In the genomic region with DNA sequence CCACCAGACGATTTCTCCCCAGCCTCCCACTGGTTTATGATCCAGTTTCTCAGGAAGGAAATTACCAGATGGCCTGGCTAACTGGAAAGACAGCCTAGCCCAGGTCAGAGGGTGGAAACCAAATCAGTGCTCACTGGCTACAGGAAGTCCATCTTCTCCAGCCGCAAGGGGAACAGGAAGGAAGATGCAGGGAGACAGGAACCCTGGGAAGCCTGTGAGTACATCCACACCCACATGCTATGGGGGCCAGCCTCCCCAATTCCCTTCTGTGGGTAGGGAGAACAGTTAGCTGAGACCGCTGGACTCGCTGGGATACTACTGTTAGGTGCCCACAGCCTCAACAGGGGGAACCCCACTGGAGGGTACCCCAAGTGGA, we compare ENCODE assay signal across 7 mouse cellular contexts. TPM values are rescaled to one million over a fixed set of nuclear protein-coding genes. Genes with fewer than 3 reads are reported as not detected.
A peak's percentile ranks its signal among the peaks of the same experiment; 100 is the strongest.
DNase-seq lines count a peak whose midpoint lies in the region; ATAC-seq and TF ChIP-seq lines count a peak whose summit lies in the region.

No protein-coding gene starts in this region.

- TF ChIP-seq POLR2A in MEL (IDR thresholded peaks at IDR 0.05; ENCODE audit: control insufficient read depth in 1 of 2, insufficient read depth in 1 of 2, low read depth in 1 of 2, low read length in 2 of 2, poor library complexity in 1 of 2): no peak

- H3K27me3 ChIP-seq in MEL (ENCODE audit: control insufficient read depth in 1 of 2, insufficient read depth in 2 of 2, low read length in 2 of 2): no peaks in the 10 kb centered on the region
- no peaks in the 10 kb centered on the region for H3K27me3 ChIP-seq in embryonic facial prominence, embryonic 11.5 days (ENCODE audit: control insufficient read depth, insufficient read depth, low read length)
- no peaks in the 10 kb centered on the region for H3K27me3 ChIP-seq in hindbrain, embryonic 15.5 days
- H3K27me3 ChIP-seq in liver, postnatal 0 days (ENCODE audit: insufficient read depth, low read length): no peaks in the 10 kb centered on the region

- WGBS in embryonic facial prominence, embryonic 11.5 days: 76% methylated on average over 4 of the region's 4 CpGs
- WGBS in hindbrain, embryonic 15.5 days: 76% methylated on average over 4 of the region's 4 CpGs
- WGBS in liver, postnatal 0 days (ENCODE audit: insufficient replicate concordance): 49% methylated on average over 4 of the region's 4 CpGs

- TF ChIP-seq EP300 in MEL (IDR thresholded peaks at IDR 0.05; ENCODE audit: low read depth in 1 of 2, low read length in 2 of 2): no peak
- peak; percentile 19; the same call in 1 of the 2 replicates for TF ChIP-seq EP300 in liver, postnatal 0 days (IDR thresholded peaks at IDR 0.05; ENCODE audit: low read depth)

- H3K79me2 ChIP-seq in MEL (ENCODE audit: control insufficient read depth, insufficient read depth, low read length, poor library complexity): peaks cover 11% of the 10 kb centered on the region

- TF ChIP-seq RAD21 in MEL (IDR thresholded peaks at IDR 0.05; ENCODE audit: low read depth, low read length): no peak

- H3K27ac ChIP-seq in MEL (ENCODE audit: control insufficient read depth, low read depth, low read length): peak overlapping the region; percentile 91
- H3K27ac ChIP-seq in embryonic facial prominence, embryonic 11.5 days (replicated peaks; ENCODE audit: low read depth, low read length): 0 out of 2 replicates have a peak overlapping the region, but pooled peaks have one; percentile 3
- peak overlapping the region; percentile 80 for H3K27ac ChIP-seq in hindbrain, embryonic 15.5 days (replicated peaks)
- peak overlapping the region; percentile 99 for H3K27ac ChIP-seq in liver, postnatal 0 days (ENCODE audit: low read depth)

- H3K9ac ChIP-seq in MEL (ENCODE audit: control insufficient read depth, low read depth, low read length, poor library complexity, severe bottlenecking): peak overlapping the region; percentile 35
- no peak overlapping the region for H3K9ac ChIP-seq in embryonic facial prominence, embryonic 11.5 days (replicated peaks; ENCODE audit: low read length)
- H3K9ac ChIP-seq in hindbrain, embryonic 15.5 days: no peak overlapping the region
- peak overlapping the region; percentile 72 for H3K9ac ChIP-seq in liver, postnatal 0 days (replicated peaks)

- H3K4me1 ChIP-seq in MEL (ENCODE audit: control insufficient read depth in 1 of 2, insufficient read depth in 2 of 2, low read length in 2 of 2): peaks cover 27 to 46% of the 10 kb centered on the region in 2 experiments
- peaks cover 2% of the 10 kb centered on the region; the same call in 1 of the 2 replicates for H3K4me1 ChIP-seq in embryonic facial prominence, embryonic 11.5 days (ENCODE audit: control insufficient read depth, insufficient read depth, low read length)
- H3K4me1 ChIP-seq in hindbrain, embryonic 15.5 days (replicated peaks): peaks cover 50% of the 10 kb centered on the region
- peaks cover 77% of the 10 kb centered on the region for H3K4me1 ChIP-seq in liver, postnatal 0 days (ENCODE audit: insufficient read depth)

- no peak for ATAC-seq in embryonic facial prominence, embryonic 11.5 days (replicated peaks; ENCODE audit: insufficient number of reproducible peaks, low FRiP score, low TSS enrichment, low read depth)
- ATAC-seq in hindbrain, embryonic 15.5 days (ENCODE audit: low FRiP score, low read depth): no peak
- ATAC-seq in liver, postnatal 0 days: no peak

- DNase-seq in MEL (ENCODE audit: low read depth, low spot score): no peak
- no peak for DNase-seq in embryonic facial prominence, embryonic 11.5 days (ENCODE audit: low spot score)
- no peak for DNase-seq in liver, postnatal 0 days
- no peak for DNase-seq in adrenal gland, adult 8-10 months
- no peak for DNase-seq in embryo, embryonic 10.5 days (ENCODE audit: low spot score)
- no peak for DNase-seq in right cerebral cortex, postnatal 36 days (ENCODE audit: low spot score in 2 of 2)

- no peak for TF ChIP-seq CTCF in MEL (IDR thresholded peaks at IDR 0.05 in 2 of 3, conservative IDR thresholded peaks at IDR 0.05 in 1 of 3; ENCODE audit: control insufficient read depth in 1 of 3, insufficient read depth in 1 of 3, low read depth in 2 of 3, low read length in 3 of 3, poor library complexity in 1 of 3, severe bottlenecking in 1 of 3)
- no peak for TF ChIP-seq CTCF in liver, postnatal 0 days (IDR thresholded peaks at IDR 0.05; ENCODE audit: low read depth)

- H3K9me3 ChIP-seq in MEL (replicated peaks; ENCODE audit: insufficient read depth, low read length): no peaks in the 10 kb centered on the region
- H3K9me3 ChIP-seq in embryonic facial prominence, embryonic 11.5 days (replicated peaks; ENCODE audit: control insufficient read depth, low read length): no peaks in the 10 kb centered on the region
- H3K9me3 ChIP-seq in hindbrain, embryonic 15.5 days: no peaks in the 10 kb centered on the region
- no peaks in the 10 kb centered on the region for H3K9me3 ChIP-seq in liver, postnatal 0 days (ENCODE audit: low read length)

- H3K36me3 ChIP-seq in MEL (ENCODE audit: control insufficient read depth in 1 of 2, insufficient read depth in 2 of 2, low read length in 2 of 2): peaks cover 0 to 35% of the 10 kb centered on the region in 2 experiments; a peak in 2 of 4 replicates
- H3K36me3 ChIP-seq in embryonic facial prominence, embryonic 11.5 days (replicated peaks; ENCODE audit: control insufficient read depth, insufficient read depth, low read depth, low read length): no peaks in the 10 kb centered on the region
- no peaks in the 10 kb centered on the region for H3K36me3 ChIP-seq in hindbrain, embryonic 15.5 days
- H3K36me3 ChIP-seq in liver, postnatal 0 days (replicated peaks; ENCODE audit: insufficient read depth, low read length): peaks cover 47% of the 10 kb centered on the region

- no peak overlapping the region for H3K4me2 ChIP-seq in embryonic facial prominence, embryonic 11.5 days (ENCODE audit: low read depth, low read length)
- no peak overlapping the region for H3K4me2 ChIP-seq in hindbrain, embryonic 15.5 days
- H3K4me2 ChIP-seq in liver, postnatal 0 days (ENCODE audit: low read depth, low read length): peak overlapping the region; percentile 65

- no peak overlapping the region for H3K4me3 ChIP-seq in MEL (ENCODE audit: control insufficient read depth in 1 of 2, insufficient read depth in 1 of 2, low read depth in 2 of 2, low read length in 2 of 2)
- H3K4me3 ChIP-seq in embryonic facial prominence, embryonic 11.5 days (ENCODE audit: low read depth, low read length): no peak overlapping the region
- H3K4me3 ChIP-seq in hindbrain, embryonic 15.5 days: no peak overlapping the region
- peak overlapping the region; percentile 9; the same call in 1 of the 2 replicates for H3K4me3 ChIP-seq in liver, postnatal 0 days (ENCODE audit: low read depth, low read length)

TF ChIP-seq in MEL, 35 proteins besides CTCF, POLR2A, EP300 and RAD21 (continues in another document):
- no peak for TF ChIP-seq MYC (IDR thresholded peaks at IDR 0.05; ENCODE audit: low read depth, low read length)

RNA-seq across cellular contexts. Expression of a gene that starts 10.7 kb away (rescaled TPM):
- total RNA-seq in MEL (2012; rRNA removed): 0.92 and 2.1 TPM in 2 replicates
- polyA plus RNA-seq in MEL (2012; ENCODE audit: insufficient read depth in 1 of 2, insufficient read length in 2 of 2, low read depth in 1 of 2, low replicate concordance in 2 of 2, missing spikeins in 1 of 2): 1 to 10 TPM in 1 of 2 experiments, not detected in 1; 4.5 TPM
- 1.6 and 1.7 TPM in 2 replicates for polyA plus RNA-seq in embryonic facial prominence, embryonic 11.5 days (2014; fragmentation: Nextera tagmentation; extraction: Ambion mirVana)
- 2.6 and 2.9 TPM in 2 replicates for polyA plus RNA-seq in hindbrain, embryonic 15.5 days (2015; fragmentation: Nextera tagmentation; extraction: Ambion mirVana)
- 14.5 and 14.7 TPM in 2 replicates for polyA plus RNA-seq in liver, postnatal 0 days (2015; fragmentation: Nextera tagmentation; extraction: Ambion mirVana)
- 10 to 100 TPM; 13.6 to 25.0 (median 18.1) TPM for total RNA-seq in adrenal gland, adult 8-10 months (2022)

RNA-seq across cellular contexts. Expression of a gene that starts 16.9 kb away (rescaled TPM):
- 0.10 and 0.12 TPM in 2 replicates for total RNA-seq in MEL (2012; rRNA removed)
- polyA plus RNA-seq in MEL (2012; ENCODE audit: insufficient read depth in 1 of 2, insufficient read length in 2 of 2, low read depth in 1 of 2, low replicate concordance in 2 of 2, missing spikeins in 1 of 2): under 1 TPM in 1 of 2 experiments, not detected in 1; 0.21 TPM
- 0.18 and 0.27 TPM in 2 replicates for polyA plus RNA-seq in embryonic facial prominence, embryonic 11.5 days (2014; fragmentation: Nextera tagmentation; extraction: Ambion mirVana)
- polyA plus RNA-seq in hindbrain, embryonic 15.5 days (2015; fragmentation: Nextera tagmentation; extraction: Ambion mirVana): 0.22 and 0.43 TPM in 2 replicates
- 1.9 and 2.0 TPM in 2 replicates for polyA plus RNA-seq in liver, postnatal 0 days (2015; fragmentation: Nextera tagmentation; extraction: Ambion mirVana)
- 1 to 10 TPM in 3 of 4 experiments, under 1 TPM in 1; 0.94 to 1.4 (median 1.2) TPM for total RNA-seq in adrenal gland, adult 8-10 months (2022)

RNA-seq across cellular contexts. Expression of a gene that starts 34.8 kb away (rescaled TPM):
- 0.07 and 0.15 TPM in 2 replicates for total RNA-seq in MEL (2012; rRNA removed)
- under 1 TPM in 1 of 2 experiments, not detected in 1; 0.07 TPM for polyA plus RNA-seq in MEL (2012; ENCODE audit: insufficient read depth in 1 of 2, insufficient read length in 2 of 2, low read depth in 1 of 2, low replicate concordance in 2 of 2, missing spikeins in 1 of 2)
- polyA plus RNA-seq in embryonic facial prominence, embryonic 11.5 days (2014; fragmentation: Nextera tagmentation; extraction: Ambion mirVana): 0.42 and 0.82 TPM in 2 replicates
- polyA plus RNA-seq in hindbrain, embryonic 15.5 days (2015; fragmentation: Nextera tagmentation; extraction: Ambion mirVana): 7.6 and 8.6 TPM in 2 replicates
- polyA plus RNA-seq in liver, postnatal 0 days (2015; fragmentation: Nextera tagmentation; extraction: Ambion mirVana): 0.09 and 0.11 TPM in 2 replicates
- total RNA-seq in adrenal gland, adult 8-10 months (2022): 1 to 10 TPM; 3.9 to 7.8 (median 6.3) TPM

RNA-seq across cellular contexts. Expression of a gene that starts 35.8 kb away (rescaled TPM):
- total RNA-seq in MEL (2012; rRNA removed): not detected in 2 replicates
- polyA plus RNA-seq in MEL (2012; ENCODE audit: insufficient read depth in 1 of 2, insufficient read length in 2 of 2, low read depth in 1 of 2, low replicate concordance in 2 of 2, missing spikeins in 1 of 2): not detected
- 0.41 and 0.46 TPM in 2 replicates for polyA plus RNA-seq in embryonic facial prominence, embryonic 11.5 days (2014; fragmentation: Nextera tagmentation; extraction: Ambion mirVana)
- not detected in 2 replicates for polyA plus RNA-seq in hindbrain, embryonic 15.5 days (2015; fragmentation: Nextera tagmentation; extraction: Ambion mirVana)
- polyA plus RNA-seq in liver, postnatal 0 days (2015; fragmentation: Nextera tagmentation; extraction: Ambion mirVana): not detected in 2 replicates
- total RNA-seq in adrenal gland, adult 8-10 months (2022): not detected

RNA-seq across cellular contexts. Expression of a gene that starts 37.0 kb away (rescaled TPM):
- 49.1 and 53.0 TPM in 2 replicates for total RNA-seq in MEL (2012; rRNA removed)
- polyA plus RNA-seq in MEL (2012; ENCODE audit: insufficient read depth in 1 of 2, insufficient read length in 2 of 2, low read depth in 1 of 2, low replicate concordance in 2 of 2, missing spikeins in 1 of 2): 10 to 100 TPM in 1 of 2 experiments, not detected in 1; 73.2 TPM
- polyA plus RNA-seq in embryonic facial prominence, embryonic 11.5 days (2014; fragmentation: Nextera tagmentation; extraction: Ambion mirVana): 116 and 123 TPM in 2 replicates
- 91.9 and 98.8 TPM in 2 replicates for polyA plus RNA-seq in hindbrain, embryonic 15.5 days (2015; fragmentation: Nextera tagmentation; extraction: Ambion mirVana)
- 34.4 and 37.1 TPM in 2 replicates for polyA plus RNA-seq in liver, postnatal 0 days (2015; fragmentation: Nextera tagmentation; extraction: Ambion mirVana)
- 10 to 100 TPM; 59.6 to 79.9 (median 66.5) TPM for total RNA-seq in adrenal gland, adult 8-10 months (2022)

Comparison
In these comparisons a context has a peak if more than half of its experiments do, and no peak if none do; other contexts are left out.
1. H3K27ac ChIP-seq: peak in every context shown above with its lines; median percentile 99 in liver, postnatal 0 days; 91 in MEL; 80 in hindbrain, embryonic 15.5 days; 3 in embryonic facial prominence, embryonic 11.5 days.
2. H3K9ac ChIP-seq: peak in MEL (single experiment) and liver, postnatal 0 days (single experiment); none in embryonic facial prominence, embryonic 11.5 days (single experiment) and hindbrain, embryonic 15.5 days (single experiment).